Mouse (Mus musculus) A20 (cell line): Measurements from ENCODE around the gene AV320801.
"Not testable (repeated sequence)": the region's sequence is repeated elsewhere in the genome, so short reads cannot be mapped to it uniquely, and the experiment has no call there.

Source experiments
- DNase-seq: peaks from one replicate; pipeline ENCODE4 v3.0.0-alpha.2; 2011; ENCODE audit warnings: low read depth, low spot score

The AV320801 gene

DNA sequence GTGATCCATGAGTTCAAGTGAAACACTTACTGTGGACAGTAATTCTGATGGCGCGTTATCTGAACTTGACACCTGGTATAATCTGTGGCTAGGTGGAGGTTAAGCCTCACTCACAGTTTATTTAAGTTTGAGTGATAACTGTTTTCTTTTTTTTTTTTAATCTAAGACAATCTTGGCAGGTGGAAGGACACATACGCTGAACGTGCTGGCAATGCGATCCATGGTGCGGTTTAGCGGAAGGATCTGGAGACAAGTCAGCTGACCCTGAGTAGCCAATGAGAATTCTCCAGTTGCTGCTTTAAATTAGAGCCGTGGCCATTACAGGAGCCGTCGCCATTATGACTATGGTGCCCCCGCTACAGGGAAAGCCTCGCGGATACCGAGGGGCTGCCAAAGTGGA lies at the start of gene AV320801:
Gene AV320801 (plus strand): TSS at position 301 of the 400 bp plus-strand sequence.
- not testable (repeated sequence) for DNase-seq

GRCm38 (mm10) chrX:135464160-135464559 lies 30.2 kb upstream of the AV320801 start:
- not testable (repeated sequence) for DNase-seq

GRCm38 (mm10) chrX:135481902-135482301 lies 12.5 kb upstream of the AV320801 start:
- not testable (repeated sequence) for DNase-seq

DNA sequence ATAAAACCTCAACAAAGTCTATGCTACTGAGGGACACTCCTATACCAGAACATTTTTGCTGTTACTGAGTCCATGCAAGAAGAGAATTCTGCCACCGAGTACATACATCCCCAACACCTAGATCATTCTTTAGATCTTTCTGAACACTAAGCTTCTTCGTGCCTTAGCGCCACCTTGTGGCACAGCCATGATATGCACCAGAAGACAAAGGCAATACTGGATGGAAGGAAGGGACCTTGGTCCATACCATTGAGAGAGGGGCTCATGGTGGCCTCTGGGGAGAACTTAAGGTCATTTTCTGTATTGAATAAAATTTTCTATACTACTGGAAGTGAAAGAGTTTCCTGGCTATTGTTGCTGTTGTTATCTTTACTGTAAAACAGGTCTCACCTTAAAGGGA lies 11.2 kb upstream of the AV320801 start:
- not testable (repeated sequence) for DNase-seq
